ENCODE assay signal across 23 mouse cellular contexts in the genomic region with DNA sequence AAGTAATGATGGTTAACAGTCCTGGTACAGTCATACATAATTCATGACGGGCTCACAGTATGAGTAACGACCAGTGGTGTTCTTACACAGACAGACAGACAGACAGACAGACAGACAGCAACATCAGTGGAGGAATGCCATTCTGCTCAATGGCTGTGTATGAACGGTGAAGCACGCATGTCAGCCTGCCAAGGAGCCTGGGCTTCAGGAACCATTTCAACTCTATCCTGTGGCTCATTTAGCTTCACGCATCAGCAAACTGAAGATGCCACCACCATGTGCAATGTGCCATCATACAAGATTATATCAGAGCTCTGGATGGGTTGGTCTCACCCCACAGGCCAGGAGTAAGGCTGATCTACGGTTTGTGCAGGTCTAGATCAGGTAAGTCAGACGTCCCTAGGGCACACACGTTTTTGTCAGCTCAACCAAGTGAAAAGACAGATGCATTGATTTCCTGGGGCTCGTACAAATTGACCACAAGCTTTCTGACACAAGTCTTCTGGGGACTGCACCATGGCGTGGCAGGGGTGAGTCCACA.
"Had no signal": no experiment of that assay in that cellular context is flagged by ENCODE, and none has a peak within 500 bp of the region (broad histone marks: within the 10 kb centered on the region; RNA-seq: fewer than 3 reads in every experiment).

No protein-coding gene starts in this region.

- H3K4me1 ChIP-seq: heart, embryonic 10.5 days; heart, embryonic 12.5 days; intestine, embryonic 15.5 days; limb, embryonic 12.5 days had no signal

- ATAC-seq: hindbrain, embryonic 16.5 days; inflammation-experienced regulatory T-cells, adult 6 months; intestine, embryonic 15.5 days; intestine, postnatal 0 days had no signal

- H3K9me3 ChIP-seq: heart, embryonic 10.5 days; heart, embryonic 12.5 days; hindbrain, embryonic 10.5 days; hindbrain, embryonic 12.5 days; intestine, embryonic 15.5 days; limb, embryonic 10.5 days; limb, embryonic 12.5 days had no signal

- H3K27me3 ChIP-seq: heart, embryonic 12.5 days; hindbrain, embryonic 12.5 days; intestine, embryonic 15.5 days; limb, embryonic 12.5 days had no signal

- DNase-seq: gastrocnemius, adult 2 months; gastrocnemius, postnatal 10 days; gastrocnemius, postnatal 25 days; heart, adult 18-20 months; heart, postnatal 10 days; heart, postnatal 4 days; kidney, adult 18-20 months; kidney, adult 8-10 months; kidney, postnatal 10 days; kidney, postnatal 25 days; kidney, postnatal 4 days; liver had no signal

- H3K36me3 ChIP-seq: heart, embryonic 10.5 days; heart, embryonic 12.5 days; hindbrain, embryonic 10.5 days; hindbrain, embryonic 12.5 days; intestine, embryonic 15.5 days; limb, embryonic 10.5 days; limb, embryonic 12.5 days had no signal

- H3K4me3 ChIP-seq: gastrocnemius, adult 2 months; heart, embryonic 10.5 days; heart, embryonic 12.5 days; hindbrain, embryonic 10.5 days; hindbrain, embryonic 12.5 days; intestine, embryonic 15.5 days; layer of hippocampus, adult 2 months; limb, embryonic 10.5 days; limb, embryonic 12.5 days had no signal
